Mouse (Mus musculus) urinary bladder, postnatal 14 days (tissue): Measurements from ENCODE around the gene Pla2g5.
A peak's percentile ranks its signal among the peaks of the same experiment; 100 is the strongest.
"Not testable (repeated sequence)": the region's sequence is repeated elsewhere in the genome, so short reads cannot be mapped to it uniquely, and the experiment has no call there.

Experiments used
- DNase-seq: peaks from one replicate; pipeline ENCODE4 v3.0.0; 2021; ENCODE audit warnings: low spot score

Gene Pla2g5

DNA sequence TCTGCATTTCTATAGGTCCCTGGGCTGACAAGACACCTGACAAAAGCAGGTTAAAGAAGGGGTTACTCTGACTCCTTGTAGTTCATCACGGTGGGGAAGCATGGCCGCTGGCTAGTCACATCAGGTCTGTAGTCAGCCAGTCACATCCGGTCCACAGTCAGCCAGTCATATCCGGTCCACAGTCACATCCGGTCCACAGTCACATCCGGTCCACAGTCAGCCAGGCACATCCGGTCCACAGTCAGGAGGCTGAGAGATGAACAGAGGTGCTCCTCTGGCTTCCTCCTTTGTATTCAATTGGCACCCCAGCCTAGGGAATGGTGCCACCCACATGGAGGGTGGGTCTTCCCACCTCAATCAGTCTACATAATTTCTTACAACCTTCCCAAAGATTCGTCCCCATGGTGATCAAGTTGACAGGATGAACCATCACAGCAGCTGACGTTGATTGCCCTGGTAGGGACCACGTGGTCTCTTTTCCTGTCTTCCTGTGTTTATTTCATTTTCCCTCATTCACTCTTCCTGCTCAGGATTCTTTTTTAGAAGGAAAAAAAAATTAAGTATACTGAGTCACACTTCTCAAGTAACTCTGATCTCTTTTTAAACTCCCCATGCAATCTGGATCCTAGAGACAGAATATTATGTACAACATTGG, at the start of gene Pla2g5:
Gene Pla2g5, minus strand, starts transcription at position 139 of the 655 bp plus-strand sequence.
- no peak for DNase-seq

DNA sequence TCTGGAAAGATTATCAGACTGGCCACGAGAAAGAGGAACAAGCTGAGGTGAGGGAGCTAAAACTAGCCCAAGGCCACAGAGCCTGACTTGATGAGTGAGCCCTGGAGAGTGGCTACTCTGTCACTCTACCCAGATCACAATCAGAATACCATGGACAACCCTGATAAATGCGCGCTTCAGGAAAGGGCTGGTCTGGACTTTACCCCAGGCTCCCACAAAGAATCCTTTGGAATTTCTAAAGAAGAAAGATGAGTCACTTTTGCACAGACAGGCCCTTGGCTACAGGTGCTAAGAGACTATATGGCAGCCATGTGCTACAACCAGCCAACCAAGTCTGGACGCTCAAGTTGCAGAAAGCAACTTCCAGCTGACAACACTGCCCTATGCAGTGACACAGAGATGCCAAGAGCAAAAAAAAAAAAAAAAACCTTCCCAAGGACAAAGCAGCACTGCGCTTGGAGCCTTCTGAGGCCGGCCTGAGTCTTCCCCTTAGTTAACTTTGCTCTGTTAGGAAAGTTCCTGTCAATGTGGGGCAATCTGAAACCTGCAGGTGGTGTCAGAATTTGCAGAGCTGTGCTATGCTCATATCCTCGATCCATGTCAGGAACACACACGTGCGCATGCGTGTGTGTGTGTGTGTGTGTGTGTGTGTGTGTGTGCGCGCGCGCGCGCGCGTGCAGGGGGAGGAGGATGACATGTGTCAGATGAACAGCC, 42.5 kb upstream of the Pla2g5 start:
- DNase-seq: no peak

DNA sequence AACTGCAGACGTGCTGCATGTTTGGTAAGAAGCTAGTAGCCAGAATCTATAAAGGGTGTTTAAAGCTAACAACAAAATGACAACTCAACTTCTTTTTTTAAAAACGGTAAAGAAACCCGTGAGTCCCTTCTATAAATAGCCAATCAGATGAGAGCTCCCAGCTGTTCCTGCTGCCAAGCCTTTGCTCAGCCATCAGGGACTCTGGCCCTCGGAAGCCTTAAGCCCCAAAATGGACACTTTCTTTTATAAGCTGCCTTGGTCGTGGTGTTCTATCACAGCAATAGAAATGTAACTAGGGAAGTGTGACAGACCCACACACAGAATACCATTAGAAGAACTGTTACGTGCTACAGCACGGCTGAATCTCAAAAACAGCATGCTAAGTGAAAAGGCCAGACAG, 36.1 kb upstream of the Pla2g5 start:
- no peak for DNase-seq

DNA sequence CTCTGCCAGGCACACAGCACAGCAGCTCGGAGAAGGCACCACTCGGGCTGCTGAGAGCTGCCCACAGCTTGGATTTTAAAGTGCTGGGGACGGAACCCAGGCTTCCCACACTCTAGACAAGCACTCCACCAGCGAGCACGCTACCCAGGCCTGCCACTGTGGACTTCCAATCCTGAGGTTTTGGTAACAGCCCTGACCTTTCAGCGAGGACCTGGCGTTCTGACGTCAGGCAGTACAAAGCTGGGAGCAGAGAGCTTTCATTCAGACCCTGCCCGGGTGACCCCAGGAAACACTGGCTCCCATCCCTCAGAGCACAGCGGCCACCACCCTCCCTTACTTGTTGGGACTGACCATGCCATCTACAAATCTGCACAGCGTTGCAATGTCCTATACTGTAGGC, 30.5 kb upstream of the Pla2g5 start:
- DNase-seq: not testable (repeated sequence)

DNA sequence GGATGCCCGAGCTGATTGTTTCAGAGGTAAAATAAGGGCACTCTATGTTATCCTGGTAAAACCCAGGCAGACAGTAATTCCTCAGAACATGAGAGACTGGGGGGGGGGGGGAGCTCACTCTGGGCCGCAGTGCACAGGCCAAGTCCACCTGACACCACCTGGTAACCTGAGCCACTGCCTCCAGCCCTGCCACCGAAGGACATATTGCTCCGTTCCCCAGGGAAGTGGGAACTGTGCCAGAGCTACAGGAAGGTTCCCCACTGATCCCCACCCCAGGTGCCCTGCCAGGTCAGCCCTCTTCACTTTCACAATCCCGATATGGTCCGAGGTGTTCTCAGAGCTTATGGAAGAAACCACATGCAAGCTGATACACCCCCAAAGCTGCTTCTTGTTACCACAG, 29.4 kb upstream of the Pla2g5 start:
- DNase-seq: peak; percentile 28

DNA sequence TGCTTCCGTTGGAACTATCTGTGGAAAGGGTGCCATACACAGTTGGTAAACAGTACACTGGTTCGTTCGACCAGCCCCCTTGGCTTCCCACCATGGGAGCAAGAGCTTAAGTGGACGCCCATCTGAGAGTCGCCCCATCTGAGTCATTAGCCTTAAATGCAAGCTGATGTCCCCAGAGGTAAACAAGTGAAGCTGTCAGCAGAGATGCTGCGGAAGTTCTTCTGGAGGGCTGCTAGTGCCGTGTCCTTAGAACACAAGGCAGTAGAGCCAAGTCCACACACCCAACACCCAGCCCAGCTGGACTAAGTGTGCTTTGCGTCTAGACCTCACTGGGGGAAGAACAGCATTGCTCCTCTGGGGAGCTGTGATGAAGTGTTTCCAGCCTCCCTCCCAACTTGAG, 26.4 kb upstream of the Pla2g5 start:
- peak; percentile 42 for DNase-seq

DNA sequence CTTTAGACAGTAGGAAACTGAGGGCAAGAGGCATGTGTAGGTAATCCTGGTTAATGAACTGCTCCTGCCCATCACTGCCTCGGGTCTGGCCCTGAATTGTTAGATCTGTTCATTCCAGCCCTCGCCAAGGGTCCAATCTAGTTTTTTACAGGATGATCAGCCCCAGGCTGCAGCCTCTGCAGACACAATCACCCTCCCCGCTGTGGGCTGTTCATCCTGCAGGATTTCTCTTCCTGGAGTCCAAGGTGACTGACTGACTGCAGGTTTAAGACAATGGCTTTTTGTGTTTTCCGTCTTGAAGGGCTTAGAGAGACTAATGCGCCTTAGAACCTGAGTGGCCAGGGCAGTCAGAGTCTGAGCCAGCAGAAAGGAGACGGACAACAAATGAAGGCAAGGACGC, 25.9 kb upstream of the Pla2g5 start:
- DNase-seq: no peak

- DNase-seq: peak; percentile 91
These were observed 21.0 kb upstream of the Pla2g5 start for GRCm38 (mm10) chr4:138884261-138884660.

DNA sequence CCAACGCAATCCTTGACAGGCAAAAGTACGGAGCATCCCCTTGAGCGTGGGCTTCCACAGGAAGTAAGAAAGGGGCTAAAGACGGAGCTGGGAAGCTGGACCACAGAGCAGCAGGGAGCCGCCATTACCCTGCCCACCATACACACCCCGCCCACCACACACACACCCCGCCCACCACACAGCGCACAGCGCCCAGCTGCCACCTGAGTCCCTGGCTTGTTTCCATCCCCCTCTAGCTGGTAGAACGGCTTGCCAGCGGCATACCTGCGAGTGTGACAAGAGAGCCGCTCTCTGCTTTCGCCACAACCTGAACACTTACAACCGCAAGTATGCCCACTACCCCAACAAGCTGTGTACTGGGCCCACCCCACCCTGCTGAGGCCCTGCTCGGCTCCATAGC, 18.9 kb upstream of the Pla2g5 start:
- no peak for DNase-seq

GRCm38 (mm10) chr4:138880811-138881584, 17.7 kb upstream of the Pla2g5 start:
- no peak for DNase-seq

- no peak for DNase-seq
These were observed 16.5 kb upstream of the Pla2g5 start for GRCm38 (mm10) chr4:138879808-138880207.

GRCm38 (mm10) chr4:138878783-138879182, 15.5 kb upstream of the Pla2g5 start:
- peak; percentile 35 for DNase-seq

DNA sequence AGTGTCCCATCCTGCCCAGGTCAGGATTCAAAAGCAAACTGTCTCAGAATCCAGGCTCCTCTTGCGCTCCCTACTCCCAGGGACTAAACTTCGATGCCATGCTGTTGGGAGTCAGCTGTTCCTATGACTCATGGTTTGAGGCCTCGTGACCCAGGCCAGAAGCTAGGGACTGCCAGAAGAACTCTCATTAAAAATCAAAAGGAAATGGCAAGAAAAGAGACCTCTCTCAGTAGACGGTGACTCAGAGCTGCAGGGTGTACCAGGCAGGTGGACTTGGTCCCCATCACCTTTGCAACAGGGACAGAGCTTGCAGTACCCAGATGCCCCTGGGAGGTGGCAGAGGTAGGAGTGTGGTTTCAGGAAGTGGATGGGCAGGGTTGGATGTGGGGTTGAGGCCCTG, 14.4 kb upstream of the Pla2g5 start, which contains the start of gene Pla2g2e:
Gene Pla2g2e, plus strand, starts transcription at position 212 of the 400 bp plus-strand sequence.
- DNase-seq: peak; percentile 33

DNA sequence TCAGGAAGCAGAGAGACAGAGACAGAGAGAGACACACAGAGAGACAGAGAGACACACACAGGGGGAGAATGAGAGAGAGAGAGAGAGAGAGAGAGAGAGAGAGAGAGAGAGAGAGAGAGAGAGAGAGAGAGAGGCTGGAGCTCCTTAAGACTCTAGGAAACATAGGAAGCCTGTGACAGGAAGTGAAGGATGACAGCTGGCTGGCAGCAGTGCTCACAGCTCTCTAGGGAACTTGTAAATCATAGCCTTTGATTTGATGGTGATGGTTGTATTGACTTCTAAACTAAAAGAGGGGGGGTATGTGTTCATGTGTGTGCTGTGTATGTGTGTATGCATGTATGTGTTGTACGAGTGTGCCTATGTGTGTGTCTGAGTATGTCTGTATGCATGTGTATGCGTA, 12.7 kb upstream of the Pla2g5 start:
- DNase-seq: no peak

DNA sequence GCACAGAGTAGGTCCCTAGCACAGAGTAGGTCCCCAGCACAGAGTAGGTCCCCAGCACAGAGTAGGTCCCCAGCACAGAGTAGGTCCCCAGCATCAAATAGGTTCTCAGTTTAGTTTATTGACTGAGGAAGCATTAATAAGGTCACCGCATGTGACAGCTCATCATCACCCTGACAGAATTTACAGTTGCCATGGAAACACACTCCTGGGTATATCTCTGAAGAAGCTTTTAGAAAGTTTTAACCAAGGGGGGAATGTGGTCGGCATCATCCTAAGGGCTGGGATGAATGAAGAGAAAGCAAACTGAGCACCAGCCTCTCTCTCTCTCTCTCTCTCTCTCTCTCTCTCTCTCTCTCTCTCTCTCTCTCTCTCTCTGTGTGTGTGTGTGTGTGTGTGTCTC, 12.0 kb upstream of the Pla2g5 start:
- not testable (repeated sequence) for DNase-seq

GRCm38 (mm10) chr4:138873864-138874263, 10.6 kb upstream of the Pla2g5 start, which contains the start of gene Gm13030:
Gene Gm13030, minus strand, starts transcription at chr4:138873964.
- no peak for DNase-seq

- DNase-seq: no peak
These were observed 5.4 kb upstream of the Pla2g5 start for GRCm38 (mm10) chr4:138868666-138869065.

DNA sequence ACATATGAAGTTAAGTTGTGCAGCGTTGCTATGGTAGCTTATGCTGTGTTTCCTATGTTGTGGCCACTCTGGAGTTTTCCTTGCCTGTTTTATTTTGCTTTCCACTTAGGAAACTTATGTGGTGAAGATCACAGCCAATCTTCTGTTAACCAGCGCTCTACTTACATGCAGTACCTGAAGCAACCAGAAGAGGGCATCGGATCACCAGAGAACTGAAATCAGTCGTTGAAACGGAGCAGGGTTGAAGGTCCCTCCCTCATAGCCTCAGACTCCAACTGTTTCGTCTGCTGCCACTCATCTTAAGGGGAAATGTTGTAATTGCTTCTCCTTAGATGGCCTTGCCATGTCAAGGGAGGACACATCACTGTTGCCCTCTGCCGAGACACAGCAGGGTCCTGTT, 3.1 kb upstream of the Pla2g5 start:
- peak; percentile 82 for DNase-seq

DNA sequence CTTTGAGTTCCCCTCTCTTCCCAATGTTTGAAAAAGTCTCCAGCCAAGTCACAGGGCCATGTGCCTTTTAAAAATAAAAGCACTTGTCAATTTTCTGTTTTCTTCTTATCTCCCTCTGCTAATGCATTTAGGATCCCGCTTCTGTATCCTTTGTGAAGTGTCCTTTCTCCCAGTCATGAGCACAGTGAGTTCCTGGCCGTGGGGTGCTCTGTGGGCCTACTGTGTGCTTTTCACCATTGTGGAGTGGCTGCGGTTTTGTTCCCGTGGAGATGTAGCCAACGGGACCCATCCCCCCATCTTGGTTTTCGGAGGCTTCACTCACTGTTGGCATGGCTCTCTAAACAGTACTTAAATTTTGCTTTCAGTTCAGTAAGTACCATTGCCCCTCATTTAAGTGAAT, 2.7 kb upstream of the Pla2g5 start:
- DNase-seq: no peak

- DNase-seq: no peak
These were observed 1.8 kb upstream of the Pla2g5 start for GRCm38 (mm10) chr4:138865092-138865491.

- DNase-seq: peak; percentile 78
These were observed 3.6 kb downstream of the Pla2g5 start for GRCm38 (mm10) chr4:138859728-138860127.

DNA sequence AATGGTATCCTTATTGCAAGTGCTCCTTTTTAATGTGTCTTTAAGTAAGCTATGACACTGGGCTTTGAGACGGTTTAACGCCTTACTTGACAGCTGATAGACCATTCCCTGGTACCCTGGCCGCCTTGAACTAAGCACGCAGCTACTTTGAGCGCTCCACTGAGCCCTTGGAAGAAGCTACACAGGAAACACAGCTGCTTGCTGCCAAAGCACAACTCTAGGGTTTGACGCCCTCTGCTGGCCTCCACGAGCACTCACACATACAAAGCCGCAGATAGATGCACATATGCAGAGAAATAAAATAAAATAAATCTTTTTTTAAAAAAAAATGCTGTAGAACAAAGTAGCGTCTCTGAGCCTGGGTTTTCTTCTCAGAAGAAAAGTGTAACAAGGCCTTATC, 4.0 kb downstream of the Pla2g5 start:
- no peak for DNase-seq

GRCm38 (mm10) chr4:138858446-138858845, 4.8 kb downstream of the Pla2g5 start:
- no peak for DNase-seq
